Mouse (Mus musculus): ENCODE measurements at regions not wholly inside any gene's neighbourhood (a gene's known extent, or its start where the extent isn't known, plus 50 kb on each side); places are given as distances from the start of the nearest gene placed in this dataset.

GRCm38 (mm10) chr3:83556788-83557515, 209.2 kb upstream of the Sfrp2 start:
- no peak for DNase-seq

GRCm38 (mm10) chr3:83562026-83562425, 204.1 kb upstream of the Sfrp2 start:
- no peak for DNase-seq

GRCm38 (mm10) chr3:83575526-83575925, 190.6 kb upstream of the Sfrp2 start:
- no peak for DNase-seq

DNA sequence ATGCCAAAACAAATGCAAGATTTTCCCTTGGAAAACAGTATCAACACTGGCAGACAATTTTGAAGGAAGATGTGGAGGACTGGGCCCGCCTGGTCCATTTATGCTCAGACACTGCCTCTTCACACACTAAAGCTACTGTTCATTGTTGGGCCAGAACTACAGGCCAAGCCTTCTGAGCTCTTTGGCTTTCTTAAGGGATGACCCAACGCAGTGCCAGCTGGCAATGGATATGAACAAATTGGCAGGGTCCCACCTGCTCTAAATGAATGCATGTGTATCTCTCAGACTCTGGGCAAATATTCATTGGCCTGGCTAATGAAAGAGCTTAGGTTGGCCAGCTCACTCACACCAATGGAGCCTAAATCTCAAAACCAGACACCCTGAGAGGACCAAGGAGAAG, 190.0 kb upstream of the Sfrp2 start:
- DNase-seq: no peak

- no peak for DNase-seq
Observed at GRCm38 (mm10) chr3:83580766-83581165, 185.4 kb upstream of the Sfrp2 start.

- no peak for DNase-seq
Observed at GRCm38 (mm10) chr3:83582256-83582655, 183.9 kb upstream of the Sfrp2 start.

DNA sequence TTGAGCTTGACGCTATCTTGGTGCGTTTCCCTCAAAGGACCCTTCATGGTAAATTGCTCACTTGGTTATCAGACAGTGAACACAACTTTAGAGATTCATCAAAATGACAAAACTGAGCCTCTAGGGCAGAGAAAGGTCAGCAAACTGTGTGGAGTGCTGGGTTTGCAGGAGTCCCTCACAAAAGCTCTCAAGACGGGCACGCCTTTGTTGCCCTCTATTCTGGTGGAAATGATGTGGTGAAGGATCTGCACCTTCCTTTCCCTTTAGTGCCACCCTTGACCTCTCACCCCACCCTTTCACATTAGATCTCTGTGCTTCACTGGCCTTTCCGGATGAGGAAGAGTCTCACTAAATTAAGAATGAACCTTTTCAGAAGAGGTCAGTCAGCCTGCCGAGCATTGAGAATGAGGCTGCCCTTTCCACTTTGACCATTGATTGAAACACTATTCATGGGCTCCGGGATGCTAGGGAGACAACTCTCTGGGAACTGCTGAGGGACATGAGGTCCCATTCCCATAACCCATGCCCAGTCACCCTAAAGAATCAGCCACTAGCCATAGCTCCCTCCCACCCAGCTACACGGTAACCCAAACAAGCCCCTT, 182.9 kb upstream of the Sfrp2 start:
- DNase-seq: no peak

DNA sequence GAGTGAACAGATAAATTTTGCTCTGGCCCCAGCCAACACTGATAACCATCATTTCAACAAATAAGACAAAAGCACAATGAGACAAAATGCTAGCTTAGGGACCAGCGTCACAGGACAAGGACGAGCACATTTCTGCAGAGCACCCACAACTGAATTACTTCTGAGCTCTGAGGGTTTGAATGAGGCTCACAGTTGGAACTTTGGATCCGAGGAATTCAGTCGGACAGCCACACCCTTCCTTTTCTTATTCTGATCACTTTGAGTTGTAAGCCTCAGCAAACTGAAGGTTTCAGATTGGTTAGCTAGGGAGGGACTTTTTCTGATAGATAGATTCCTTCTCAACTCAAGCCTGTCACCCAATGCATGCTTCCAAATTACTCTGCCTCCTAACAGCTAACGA, 180.0 kb upstream of the Sfrp2 start:
- no peak for DNase-seq

DNA sequence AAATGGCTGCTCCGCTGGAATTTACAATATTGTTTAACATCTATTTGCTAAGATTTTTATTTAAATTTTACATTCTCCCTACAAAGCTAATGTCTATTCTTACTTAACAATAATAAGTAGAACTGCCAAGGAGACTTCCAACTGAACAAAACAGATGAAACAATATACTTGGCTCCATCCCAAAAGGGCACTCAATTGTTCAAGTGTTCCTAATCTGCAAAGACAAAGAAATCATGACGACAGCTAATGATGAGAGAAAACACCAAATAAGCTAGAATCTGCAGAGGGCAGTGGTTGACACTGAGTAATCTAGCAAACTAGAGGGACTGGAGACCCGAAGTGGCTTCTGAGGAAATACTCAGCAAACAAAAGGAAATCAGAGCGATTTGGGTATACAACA, 179.6 kb upstream of the Sfrp2 start:
- no peak for DNase-seq

- DNase-seq: no peak
Observed at GRCm38 (mm10) chr3:83589127-83589526, 177.0 kb upstream of the Sfrp2 start.

GRCm38 (mm10) chr3:83591206-83591605, 174.9 kb upstream of the Sfrp2 start:
- DNase-seq: no peak

- DNase-seq: no peak
Observed at GRCm38 (mm10) chr3:83593321-83593720, 172.8 kb upstream of the Sfrp2 start.

- DNase-seq: no peak
Observed at GRCm38 (mm10) chr3:83601506-83601905, 164.6 kb upstream of the Sfrp2 start.

- DNase-seq: no peak
Observed at GRCm38 (mm10) chr3:83609095-83609770, 156.9 kb upstream of the Sfrp2 start.

DNA sequence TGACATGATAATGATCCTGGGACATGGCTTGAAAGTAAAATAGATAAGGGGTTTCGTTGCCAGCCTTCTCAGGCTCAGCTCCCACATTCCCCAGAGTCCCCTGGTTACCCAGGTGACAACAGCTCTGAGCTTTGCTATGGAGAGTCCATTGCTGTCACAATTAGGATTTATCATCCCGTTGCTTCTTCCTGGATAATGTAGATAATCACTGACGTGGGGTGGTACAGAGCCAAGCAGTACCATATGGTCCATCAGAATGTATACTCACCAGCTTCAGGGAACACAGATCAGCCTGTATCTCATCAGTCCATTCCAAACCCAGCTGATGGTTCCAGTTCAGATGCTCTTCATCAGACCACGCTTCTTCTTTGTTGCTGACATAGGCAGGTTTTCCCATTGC, 145.7 kb upstream of the Sfrp2 start:
- no peak for DNase-seq

DNA sequence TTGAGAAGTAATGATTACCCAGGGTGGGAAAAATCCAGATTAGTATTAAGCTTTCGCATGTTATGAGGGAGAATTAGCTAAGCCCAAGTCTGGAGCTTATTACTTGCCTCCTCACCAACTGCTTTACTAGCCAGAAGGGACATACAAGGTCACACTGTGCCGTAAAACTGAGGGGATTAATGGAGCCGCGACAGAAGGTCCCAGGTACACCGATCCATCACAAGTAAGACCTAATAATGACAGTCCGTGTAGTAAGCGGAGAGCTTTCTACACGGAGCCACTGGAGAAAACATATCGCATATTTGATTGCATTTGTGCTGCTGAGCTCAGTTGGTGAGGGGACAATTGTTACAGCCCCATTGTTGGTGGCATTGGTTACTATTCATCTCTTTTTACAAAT, 133.1 kb upstream of the Sfrp2 start:
- no peak for DNase-seq

GRCm38 (mm10) chr3:83640433-83640832, 125.7 kb upstream of the Sfrp2 start:
- DNase-seq: no peak

GRCm38 (mm10) chr3:83663716-83664115, 102.4 kb upstream of the Sfrp2 start:
- no peak for DNase-seq

DNA sequence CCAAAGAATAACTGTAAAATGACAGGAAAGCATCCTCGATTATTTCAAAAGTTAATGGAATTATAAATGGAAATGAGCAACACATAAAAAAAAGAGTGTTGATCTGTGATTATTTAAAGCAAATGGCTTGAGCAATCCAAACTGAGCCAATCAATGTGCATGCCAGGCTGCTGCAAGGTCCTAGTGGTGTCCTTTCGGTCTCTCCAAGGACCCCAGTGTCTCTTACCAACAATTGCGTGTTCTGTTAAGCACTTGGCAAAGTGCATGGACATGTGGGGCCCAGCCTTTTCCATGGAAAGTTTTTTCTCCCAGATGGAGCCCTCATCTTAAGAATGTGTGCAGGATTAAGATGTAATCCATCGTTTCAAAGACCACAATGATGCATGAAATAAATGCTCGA, 90.0 kb upstream of the Sfrp2 start:
- DNase-seq: no peak

DNA sequence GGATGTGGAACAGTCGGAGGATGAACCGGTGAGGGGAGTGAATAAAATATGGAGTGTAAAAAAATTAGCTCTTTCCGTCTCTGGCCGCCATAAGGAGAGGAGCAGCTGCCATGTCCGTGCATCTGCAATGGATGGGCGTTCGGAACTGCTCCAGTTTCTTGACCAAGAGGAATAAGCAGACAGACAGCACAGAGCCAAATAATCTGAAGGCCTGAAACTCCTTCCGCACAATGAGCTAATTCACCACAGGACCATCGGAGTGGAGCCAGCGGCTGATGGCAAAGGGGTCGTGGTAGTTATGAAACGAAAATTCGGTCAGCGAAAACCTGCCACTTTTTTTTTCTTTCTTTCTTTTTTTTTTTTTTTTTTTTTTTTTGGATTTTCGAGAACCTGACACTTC, 79.5 kb upstream of the Sfrp2 start:
- no peak for DNase-seq

- DNase-seq: no peak
Observed at GRCm38 (mm10) chr3:83687503-83687902, 78.6 kb upstream of the Sfrp2 start.

DNA sequence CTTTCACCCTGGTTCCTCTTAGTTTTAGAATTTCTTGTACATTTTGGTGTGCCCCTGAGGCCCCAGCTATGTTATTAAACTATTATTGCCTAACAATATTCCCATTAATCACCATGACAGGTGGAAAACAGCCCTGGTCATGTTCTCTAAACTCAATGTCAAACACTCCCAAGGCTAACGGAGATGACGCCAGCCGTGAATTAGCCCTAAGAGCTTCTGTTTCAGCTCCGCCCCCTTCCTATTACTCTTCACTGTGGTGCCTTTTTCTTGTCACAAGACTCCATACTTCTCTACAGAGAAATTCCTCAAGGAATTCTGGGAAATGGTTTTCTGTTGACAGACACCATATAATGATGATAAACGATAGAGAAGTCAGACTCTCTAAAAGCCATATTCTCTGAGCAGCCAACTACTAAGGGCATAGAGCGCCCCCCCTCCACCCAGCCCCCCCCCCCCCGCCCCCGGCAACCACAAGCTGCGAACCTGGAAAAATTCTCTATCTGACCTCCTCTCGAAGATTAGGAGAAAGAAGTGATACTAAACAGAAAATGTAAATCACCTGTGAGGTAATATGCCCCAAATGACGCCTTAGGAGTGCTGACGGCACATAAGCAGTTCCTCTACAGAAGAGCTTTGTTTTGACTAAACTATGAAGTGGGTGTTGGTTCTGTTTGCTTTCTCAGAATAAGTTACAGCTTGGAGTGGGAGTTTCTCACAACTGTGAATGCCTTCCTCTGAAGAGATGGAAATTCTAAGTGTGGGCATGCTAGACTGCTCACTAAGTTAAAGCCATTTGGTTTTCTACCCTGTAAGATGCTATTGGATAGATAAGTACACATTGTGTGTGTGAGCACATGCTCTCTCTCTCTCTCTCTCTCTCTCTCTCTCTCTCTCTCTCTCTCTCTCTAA, 76.8 kb upstream of the Sfrp2 start:
- DNase-seq: no peak

DNA sequence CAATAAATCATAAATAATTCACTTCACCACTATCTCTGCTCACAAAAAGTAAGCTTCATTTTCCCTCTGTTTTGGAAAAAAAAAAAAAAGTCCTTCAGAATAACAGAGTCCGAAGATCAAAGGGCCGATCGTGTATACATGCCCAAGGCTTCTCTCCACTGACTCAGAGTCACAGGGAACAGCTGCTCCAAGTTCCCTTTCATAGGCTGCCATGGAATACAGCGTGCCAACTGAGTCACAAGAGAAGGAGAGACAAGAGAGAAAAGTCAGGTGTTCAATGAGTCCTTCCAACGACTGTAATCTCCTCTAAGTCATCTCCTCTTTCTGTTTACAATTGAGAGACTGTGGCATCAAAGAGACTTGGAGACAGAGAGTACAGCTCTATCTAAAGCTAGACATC, 71.6 kb upstream of the Sfrp2 start:
- DNase-seq: no peak
